Mouse (Mus musculus) neural tube, embryonic 13.5 days (tissue): Measurements from ENCODE around the gene Plagl1. TPM values are rescaled to one million over a fixed set of nuclear protein-coding genes. Genes with fewer than 3 reads are reported as not detected.
A peak's percentile ranks its signal among the peaks of the same experiment; 100 is the strongest.
"Not testable (repeated sequence)": the region's sequence is repeated elsewhere in the genome, so short reads cannot be mapped to it uniquely, and the experiment has no call there.

Experiments
- ATAC-seq: fragments of 200-750 bp; cut with Nextera tagmentation; 2 replicates; pipeline ENCODE4 v1.8.0; 2017; ENCODE audit warnings: low read depth, mild to moderate bottlenecking, moderate TSS enrichment, moderate library complexity
- H3K27ac ChIP-seq: fragments of 300-500 bp; sonication (generic); replicated peaks from 2 replicates; pipeline ENCODE4 v1.5.1; 2015; ENCODE audit warnings: moderate library complexity, mild to moderate bottlenecking, inconsistent platforms
- H3K27me3 ChIP-seq: fragments of 300-500 bp; sonication (generic); 2 replicates; pipeline ENCODE4 v1.6.1; 2015; ENCODE audit warnings: mild to moderate bottlenecking, inconsistent platforms
- H3K36me3 ChIP-seq: fragments of 300-500 bp; sonication (generic); 2 replicates; pipeline ENCODE4 v1.6.1; 2015; ENCODE audit warnings: mild to moderate bottlenecking, inconsistent platforms
- H3K4me1 ChIP-seq: fragments of 300-500 bp; sonication (generic); replicated peaks from 2 replicates; pipeline ENCODE4 v1.6.1; 2015; ENCODE audit warnings: inconsistent platforms
- H3K4me2 ChIP-seq: fragments of 300-500 bp; sonication (generic); 2 replicates; pipeline ENCODE4 v1.6.1; 2015; ENCODE audit warnings: inconsistent platforms, mild to moderate bottlenecking, moderate library complexity
- H3K4me3 ChIP-seq: fragments of 300-500 bp; sonication (generic); 2 replicates; pipeline ENCODE4 v1.5.1; 2015; ENCODE audit warnings: mild to moderate bottlenecking, inconsistent platforms
- H3K9ac ChIP-seq: fragments of 300-500 bp; sonication (generic); 2 replicates; pipeline ENCODE4 v1.6.1; 2015; ENCODE audit warnings: moderate library complexity, mild to moderate bottlenecking, inconsistent platforms
- H3K9me3 ChIP-seq: fragments of 300-500 bp; sonication (generic); 2 replicates; pipeline ENCODE4 v1.6.1; 2016; ENCODE audit warnings: inconsistent platforms
- WGBS: fragments of 180-500 bp; shearing (Covaris S2); methylation state at CpG from one replicate; pipeline ENCODE4 v1.1.7; 2015; 5-methylcytosine and 5-hydroxymethylcytosine counted together
- polyA plus RNA-seq: library from polyadenylated mRNA; unstranded; fragments of >200 nt; fragmentation: Nextera tagmentation; extraction: Ambion mirVana; gene quantifications from 2 replicates; pipeline ENCODE4 v1.2.1, GENCODE M21; 2015

The Plagl1 gene
- polyA plus RNA-seq: 35.6 and 52.3 TPM in 2 replicates

GRCm38 (mm10) chr10:13060021-13060668 is at the start of gene Plagl1:
Plagl1 (plus strand) TSS chr10:13060504.
- H3K9ac ChIP-seq: peak within 1 kb of the TSS; percentile 71
- H3K36me3 ChIP-seq: no peaks in the 10 kb centered on the region
- no peaks in the 10 kb centered on the region for H3K9me3 ChIP-seq
- H3K27ac ChIP-seq: no peak within 1 kb of the TSS
- H3K4me3 ChIP-seq: peak within 1 kb of the TSS; percentile 46
- H3K27me3 ChIP-seq: peaks cover 37% of the 10 kb centered on the region
- 62% methylated on average over 11 of the region's 11 CpGs for WGBS
- no peak for ATAC-seq
- H3K4me1 ChIP-seq: peaks cover 12% of the 10 kb centered on the region
- peak within 1 kb of the TSS; percentile 84 for H3K4me2 ChIP-seq

DNA sequence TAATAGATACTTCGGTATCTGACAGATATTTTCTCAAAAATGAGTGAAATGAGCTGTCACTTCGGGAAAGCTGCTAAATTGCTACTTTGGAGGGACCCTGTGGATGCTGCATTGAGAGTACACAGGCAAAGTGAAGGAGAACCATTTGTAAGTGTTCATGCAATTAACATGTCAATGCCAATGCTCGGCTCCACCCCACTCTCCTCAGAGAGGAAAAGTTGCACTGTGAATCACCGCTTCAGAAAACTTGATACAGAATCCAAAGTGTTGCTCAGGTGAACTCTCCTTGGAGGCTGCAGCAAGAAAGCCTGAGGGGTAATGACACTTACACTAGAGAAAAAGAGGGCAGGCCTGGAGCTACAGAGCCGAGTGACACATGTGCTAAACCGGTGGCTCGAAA is 46.3 kb upstream of the Plagl1 start:
- H3K9ac ChIP-seq: no peak overlapping the region
- WGBS: 74% methylated on average over 7 of the region's 7 CpGs
- no peak for ATAC-seq

GRCm38 (mm10) chr10:13016573-13016972 is 43.7 kb upstream of the Plagl1 start:
- Histone ChIP-seq H3K27me3 (no peaks in the 10 kb centered on the region), H3K4me1 (no peaks in the 10 kb centered on the region), H3K9ac (no peak overlapping the region), H3K9me3 (no peaks in the 10 kb centered on the region), H3K27ac (no peak overlapping the region), H3K4me2 (no peak overlapping the region), H3K36me3 (no peaks in the 10 kb centered on the region), H3K4me3 (no peak overlapping the region)
- peak; percentile 51; the same call in 1 of the 2 replicates for ATAC-seq
- WGBS: 28% methylated on average over 4 of the region's 4 CpGs

More for the DNA sequence above, 46.3 kb upstream of the Plagl1 start:
- Histone ChIP-seq H3K4me2 (no peak overlapping the region), H3K27ac (no peak overlapping the region), H3K36me3 (no peaks in the 10 kb centered on the region), H3K4me1 (peaks cover 16% of the 10 kb centered on the region), H3K9me3 (no peaks in the 10 kb centered on the region), H3K27me3 (no peaks in the 10 kb centered on the region), H3K4me3 (no peak overlapping the region)

- Histone ChIP-seq H3K27ac (no peak overlapping the region), H3K36me3 (no peaks in the 10 kb centered on the region)
- WGBS: 66% methylated on average over 7 of the region's 7 CpGs
Observed at GRCm38 (mm10) chr10:13018510-13018909, 41.8 kb upstream of the Plagl1 start.

GRCm38 (mm10) chr10:13019026-13019425 is 41.3 kb upstream of the Plagl1 start:
- no peak overlapping the region for H3K27ac ChIP-seq
- WGBS: 82% methylated on average over 5 of the region's 5 CpGs

More at GRCm38 (mm10) chr10:13018510-13018909, 41.8 kb upstream of the Plagl1 start:
- Histone ChIP-seq H3K4me3 (no peak overlapping the region), H3K4me2 (no peak overlapping the region), H3K4me1 (no peaks in the 10 kb centered on the region), H3K9ac (no peak overlapping the region), H3K27me3 (no peaks in the 10 kb centered on the region), H3K9me3 (no peaks in the 10 kb centered on the region)
- no peak for ATAC-seq

GRCm38 (mm10) chr10:13022103-13022502 is 38.2 kb upstream of the Plagl1 start:
- H3K9ac ChIP-seq: no peak overlapping the region
- ATAC-seq: no peak
- H3K4me3 ChIP-seq: no peak overlapping the region
- no peaks in the 10 kb centered on the region for H3K4me1 ChIP-seq
- 92% methylated on average over 4 of the region's 4 CpGs for WGBS
- no peak overlapping the region for H3K4me2 ChIP-seq
- no peaks in the 10 kb centered on the region for H3K27me3 ChIP-seq
- H3K9me3 ChIP-seq: no peaks in the 10 kb centered on the region
- no peaks in the 10 kb centered on the region for H3K36me3 ChIP-seq
- no peak overlapping the region for H3K27ac ChIP-seq

More at GRCm38 (mm10) chr10:13019026-13019425, 41.3 kb upstream of the Plagl1 start:
- Histone ChIP-seq H3K36me3 (no peaks in the 10 kb centered on the region), H3K4me1 (no peaks in the 10 kb centered on the region), H3K27me3 (no peaks in the 10 kb centered on the region), H3K4me2 (no peak overlapping the region), H3K9me3 (no peaks in the 10 kb centered on the region), H3K4me3 (no peak overlapping the region), H3K9ac (no peak overlapping the region)
- no peak for ATAC-seq

DNA sequence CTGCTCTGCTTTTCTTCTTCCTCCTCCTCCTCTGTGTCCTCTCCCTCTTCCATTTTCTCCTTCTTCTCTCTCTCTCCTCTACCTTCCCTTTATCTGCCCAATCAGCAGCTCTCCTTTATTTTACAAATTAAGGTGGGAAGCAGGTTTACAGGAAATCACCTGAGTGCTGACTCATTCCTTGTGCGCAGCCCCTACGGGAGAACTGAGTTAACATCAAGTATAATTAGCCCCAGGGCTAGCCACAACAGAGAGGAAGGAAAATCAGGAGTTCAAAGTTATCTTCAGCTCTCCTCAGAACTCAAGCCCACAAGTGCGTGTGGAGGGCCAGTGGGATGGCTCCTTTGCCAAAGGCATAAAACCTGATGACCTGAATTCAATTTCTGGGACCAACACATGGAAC is 36.3 kb upstream of the Plagl1 start:
- 69% methylated on average over 3 of the region's 3 CpGs for WGBS
- H3K9ac ChIP-seq, ATAC-seq, H3K27ac ChIP-seq, H3K4me2 ChIP-seq, H3K27me3 ChIP-seq, H3K4me1 ChIP-seq, H3K9me3 ChIP-seq, H3K4me3 ChIP-seq, H3K36me3 ChIP-seq: not testable (repeated sequence)

DNA sequence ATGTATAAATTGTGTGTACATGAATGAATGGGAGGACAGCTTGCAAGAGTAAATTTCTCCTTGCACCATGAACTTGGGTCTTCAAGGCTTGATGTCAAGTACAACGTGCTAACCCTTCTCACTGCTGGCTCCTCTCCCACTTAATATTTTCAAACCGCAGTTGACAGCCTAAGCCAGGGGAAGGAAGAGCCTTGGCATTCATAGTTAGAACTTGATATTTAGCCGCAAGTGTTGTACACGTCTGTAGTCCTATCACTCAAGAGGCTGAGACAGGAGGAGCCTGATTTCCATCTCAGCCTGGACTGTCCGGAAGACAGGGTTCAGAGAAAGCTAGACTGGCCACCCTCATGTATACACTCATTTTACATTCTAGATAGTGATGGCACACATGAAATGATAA is 32.6 kb upstream of the Plagl1 start:
- H3K4me3 ChIP-seq: no peak overlapping the region
- H3K4me1 ChIP-seq: no peaks in the 10 kb centered on the region
- no peaks in the 10 kb centered on the region for H3K27me3 ChIP-seq
- 92% methylated on average over 5 of the region's 5 CpGs for WGBS
- no peaks in the 10 kb centered on the region for H3K9me3 ChIP-seq
- ATAC-seq: no peak
- H3K9ac ChIP-seq: no peak overlapping the region
- H3K36me3 ChIP-seq: no peaks in the 10 kb centered on the region
- H3K4me2 ChIP-seq: no peak overlapping the region
- H3K27ac ChIP-seq: no peak overlapping the region

DNA sequence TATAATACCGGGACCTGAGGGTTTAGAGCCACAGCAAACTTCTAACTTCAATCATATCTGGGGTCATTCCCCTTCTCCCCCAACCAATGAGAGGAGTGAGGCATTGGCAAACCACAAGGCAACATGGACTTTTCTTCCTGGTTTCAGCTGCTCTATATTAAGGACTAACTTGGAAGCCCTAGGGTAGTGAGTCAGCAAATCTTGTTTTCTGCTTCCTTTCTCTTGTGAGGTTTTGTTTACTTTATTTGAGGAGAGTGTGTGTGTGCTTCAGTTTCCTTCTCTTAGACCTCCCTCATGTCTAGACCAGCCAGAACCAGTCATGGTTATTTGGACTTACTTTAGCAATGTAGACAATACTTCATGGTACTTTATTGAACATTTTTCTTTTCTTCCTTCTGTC is 32.1 kb upstream of the Plagl1 start:
- no peak for ATAC-seq

GRCm38 (mm10) chr10:13029416-13029815 is 30.9 kb upstream of the Plagl1 start:
- no peak overlapping the region for H3K9ac ChIP-seq
- no peak overlapping the region for H3K4me3 ChIP-seq
- no peaks in the 10 kb centered on the region for H3K4me1 ChIP-seq
- no peaks in the 10 kb centered on the region for H3K36me3 ChIP-seq
- 84% methylated on average over 5 of the region's 5 CpGs for WGBS
- H3K27me3 ChIP-seq: no peaks in the 10 kb centered on the region
- no peak overlapping the region for H3K4me2 ChIP-seq
- H3K9me3 ChIP-seq: no peaks in the 10 kb centered on the region
- no peak overlapping the region for H3K27ac ChIP-seq
- ATAC-seq: no peak

More for the DNA sequence above, 32.1 kb upstream of the Plagl1 start:
- no peak overlapping the region for H3K9ac ChIP-seq
- 90% methylated on average over 1 of the region's 1 CpGs for WGBS
- H3K27me3 ChIP-seq: no peaks in the 10 kb centered on the region
- no peaks in the 10 kb centered on the region for H3K9me3 ChIP-seq
- no peak overlapping the region for H3K27ac ChIP-seq
- no peak overlapping the region for H3K4me3 ChIP-seq
- H3K36me3 ChIP-seq: no peaks in the 10 kb centered on the region
- H3K4me1 ChIP-seq: no peaks in the 10 kb centered on the region
- no peak overlapping the region for H3K4me2 ChIP-seq

GRCm38 (mm10) chr10:13035270-13035669 is 25.0 kb upstream of the Plagl1 start:
- no peaks in the 10 kb centered on the region for H3K4me1 ChIP-seq
- 94% methylated on average over 3 of the region's 3 CpGs for whole genome bisulfite sequencing
- no peak overlapping the region for H3K4me3 ChIP-seq
- H3K27me3 ChIP-seq: no peaks in the 10 kb centered on the region
- H3K9ac ChIP-seq: no peak overlapping the region
- no peak overlapping the region for H3K27ac ChIP-seq
- no peak overlapping the region for H3K4me2 ChIP-seq
- no peak for ATAC-seq
- H3K36me3 ChIP-seq: no peaks in the 10 kb centered on the region
- no peaks in the 10 kb centered on the region for H3K9me3 ChIP-seq

GRCm38 (mm10) chr10:13039637-13040174 is 20.6 kb upstream of the Plagl1 start:
- 86% methylated on average over 5 of the region's 5 CpGs for WGBS
- no peaks in the 10 kb centered on the region for H3K27me3 ChIP-seq
- no peak overlapping the region for H3K27ac ChIP-seq
- no peak for ATAC-seq
- no peaks in the 10 kb centered on the region for H3K36me3 ChIP-seq
- no peak overlapping the region for H3K4me2 ChIP-seq
- no peaks in the 10 kb centered on the region for H3K9me3 ChIP-seq
- no peaks in the 10 kb centered on the region for H3K4me1 ChIP-seq
- no peak overlapping the region for H3K9ac ChIP-seq
- no peak overlapping the region for H3K4me3 ChIP-seq

DNA sequence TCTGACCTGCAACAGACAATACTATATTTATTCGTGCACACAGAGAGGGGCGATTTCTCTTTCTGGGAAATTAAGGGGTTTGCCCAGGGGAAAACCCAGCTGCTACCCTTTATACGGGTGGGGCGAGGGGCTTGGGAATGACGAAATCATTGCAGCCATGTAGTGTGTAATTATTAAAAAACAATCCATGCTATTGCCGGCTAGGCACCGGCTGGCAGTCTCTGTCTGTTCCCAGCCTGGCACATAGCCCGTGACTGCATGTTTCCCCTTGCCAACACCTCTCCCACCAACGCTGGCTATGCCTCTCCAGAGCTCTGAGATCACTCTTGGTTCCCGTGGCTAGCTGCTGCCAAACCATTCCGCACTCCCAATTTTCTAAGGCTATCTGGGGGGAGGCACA is 15.6 kb upstream of the Plagl1 start:
- no peak overlapping the region for H3K4me3 ChIP-seq
- H3K4me2 ChIP-seq: no peak overlapping the region
- WGBS: 78% methylated on average over 11 of the region's 11 CpGs
- H3K4me1 ChIP-seq: no peaks in the 10 kb centered on the region
- no peaks in the 10 kb centered on the region for H3K9me3 ChIP-seq
- no peak overlapping the region for H3K9ac ChIP-seq
- no peaks in the 10 kb centered on the region for H3K27me3 ChIP-seq
- no peaks in the 10 kb centered on the region for H3K36me3 ChIP-seq
- peak; percentile 59 for ATAC-seq
- no peak overlapping the region for H3K27ac ChIP-seq
